Mouse (Mus musculus) MEL-GATA-1-ER (cell line): ENCODE results near the gene Lig3.

ENCODE experiments used
- DNase-seq: peaks from one replicate; pipeline ENCODE4 v3.0.0-alpha.2; 2012; ENCODE audit warnings: low read depth; ENCODE audit errors: extremely low read depth

Gene Lig3

DNA sequence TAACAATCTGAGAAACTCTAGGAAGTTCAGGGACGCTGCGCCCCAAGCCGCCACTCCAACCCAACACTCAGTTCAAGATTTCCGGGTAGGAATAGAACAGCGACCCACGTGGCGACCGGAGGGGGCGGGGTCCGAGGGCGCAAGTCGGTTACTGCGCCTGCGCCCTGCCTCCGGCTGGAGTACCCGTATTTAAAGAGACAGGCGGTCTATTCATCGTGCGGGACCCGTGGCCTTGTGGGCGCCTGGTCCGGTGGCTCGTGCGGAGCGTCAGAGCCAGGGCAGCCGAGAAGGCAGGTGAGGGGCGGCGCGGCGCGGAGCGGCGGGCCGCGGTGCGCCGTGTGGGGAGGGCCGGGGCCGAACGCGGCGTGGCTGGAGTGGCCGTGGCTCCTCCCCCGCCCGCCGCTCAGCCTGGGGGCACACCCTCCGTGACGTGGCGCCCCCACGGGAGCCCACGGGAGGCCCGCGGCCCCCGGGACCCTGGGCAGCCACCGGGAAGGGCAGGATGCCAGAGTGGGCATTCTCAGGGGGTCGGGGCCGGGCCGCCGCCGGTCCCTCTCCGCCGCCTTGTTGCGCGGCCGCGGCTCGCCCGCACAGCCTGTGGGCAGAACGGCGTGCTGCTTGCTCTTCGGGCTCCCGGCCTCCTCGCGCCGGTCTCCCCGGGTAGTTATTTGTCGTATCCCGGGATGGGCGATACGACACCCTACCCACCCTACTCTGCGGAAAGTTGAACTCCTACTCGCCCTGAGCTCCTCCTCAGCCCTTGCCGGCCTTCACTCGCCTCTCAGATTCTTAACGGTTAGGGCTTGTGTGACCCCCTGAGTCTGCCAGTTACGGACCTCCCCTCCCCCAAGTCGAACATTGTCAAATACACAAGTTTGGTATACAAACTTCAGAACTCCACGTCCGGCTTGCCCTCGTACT is at the start of gene Lig3:
Gene Lig3, plus strand, starts transcription at position 126 of the 921 bp plus-strand sequence.
- peak; percentile 78 for DNase-seq

DNA sequence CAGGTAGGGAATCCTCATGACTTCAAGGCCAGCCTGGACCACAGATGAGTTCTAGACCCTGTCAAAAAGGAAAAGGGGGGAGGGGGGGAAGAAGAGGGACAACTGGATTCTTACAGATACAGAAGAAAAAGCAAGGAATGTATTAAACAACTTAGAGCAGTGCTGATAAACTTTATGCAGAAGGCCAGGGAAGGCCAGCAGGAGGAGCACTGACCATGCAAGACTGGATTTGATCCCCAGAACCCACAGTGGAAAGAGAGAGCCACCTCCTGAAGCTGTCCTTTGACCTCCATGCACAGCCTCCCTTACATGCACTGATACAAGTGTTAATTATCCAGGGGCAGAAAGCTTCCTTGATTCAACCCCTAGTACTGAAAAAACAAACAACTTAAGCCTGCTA is 46.7 kb upstream of the Lig3 start:
- DNase-seq, result no peak

DNA sequence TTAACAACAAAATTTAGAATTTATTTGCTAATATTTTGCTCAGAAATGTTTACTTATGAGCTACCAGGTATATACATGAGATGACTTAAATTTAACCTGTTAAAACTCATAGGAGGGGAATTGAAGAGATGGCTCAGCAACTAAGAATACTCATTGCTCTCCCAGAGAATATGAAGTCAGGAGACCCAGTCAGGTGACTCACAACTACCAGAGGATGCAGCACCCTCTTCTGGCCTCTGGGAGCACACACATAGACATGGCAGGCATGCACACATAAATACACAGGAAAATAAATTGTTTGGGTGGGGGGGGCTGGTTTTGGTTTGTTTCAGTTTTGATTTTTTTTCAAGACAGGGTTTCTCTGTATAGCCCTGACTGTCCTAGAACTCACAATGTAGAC is 41.9 kb upstream of the Lig3 start:
- DNase-seq, result no peak

DNA sequence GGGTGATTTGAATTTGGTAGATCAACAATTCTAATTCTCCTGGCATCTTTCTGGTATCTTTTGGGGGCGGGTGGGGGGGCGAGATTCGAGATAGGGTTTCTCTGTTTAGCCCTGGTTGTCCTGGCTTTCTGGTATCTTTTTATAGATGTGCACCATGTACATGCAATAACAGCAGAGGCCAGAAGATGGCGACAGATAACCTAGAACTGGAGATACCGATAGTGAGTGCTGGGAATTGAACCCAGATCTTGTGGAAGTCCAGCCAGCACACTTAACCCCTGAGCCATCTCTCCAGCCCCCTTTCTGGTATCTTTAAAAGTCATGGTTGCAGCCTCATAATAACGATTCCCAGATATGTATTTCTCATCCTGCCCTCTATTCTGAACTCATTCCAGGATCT is 34.8 kb upstream of the Lig3 start:
- DNase-seq, result peak; percentile 56

DNA sequence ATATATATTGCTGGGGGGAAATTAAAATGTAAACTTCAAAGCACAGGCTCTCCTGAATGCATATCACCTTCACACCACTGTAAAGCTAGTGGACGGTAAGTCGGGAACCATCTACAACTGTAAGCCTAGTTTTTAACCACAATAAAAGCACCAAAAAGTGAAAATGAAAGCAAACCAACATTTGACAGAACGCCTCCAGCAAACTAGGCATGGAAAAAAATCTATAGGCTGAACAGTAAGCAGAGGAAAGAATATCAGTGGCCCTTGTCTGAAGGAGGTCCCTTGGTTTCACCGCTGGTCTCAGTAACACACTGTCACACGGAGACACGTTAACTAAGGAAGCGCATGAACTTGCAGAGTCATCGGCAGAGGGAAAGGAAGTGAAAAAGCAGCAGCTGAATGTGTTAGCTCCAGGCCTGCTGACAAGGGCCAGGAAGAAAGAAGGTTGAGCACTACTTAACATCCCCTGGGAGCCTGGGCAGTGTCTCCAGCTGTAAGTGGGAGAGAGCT is 34.0 kb upstream of the Lig3 start:
- peak; percentile 86 for DNase-seq

DNA sequence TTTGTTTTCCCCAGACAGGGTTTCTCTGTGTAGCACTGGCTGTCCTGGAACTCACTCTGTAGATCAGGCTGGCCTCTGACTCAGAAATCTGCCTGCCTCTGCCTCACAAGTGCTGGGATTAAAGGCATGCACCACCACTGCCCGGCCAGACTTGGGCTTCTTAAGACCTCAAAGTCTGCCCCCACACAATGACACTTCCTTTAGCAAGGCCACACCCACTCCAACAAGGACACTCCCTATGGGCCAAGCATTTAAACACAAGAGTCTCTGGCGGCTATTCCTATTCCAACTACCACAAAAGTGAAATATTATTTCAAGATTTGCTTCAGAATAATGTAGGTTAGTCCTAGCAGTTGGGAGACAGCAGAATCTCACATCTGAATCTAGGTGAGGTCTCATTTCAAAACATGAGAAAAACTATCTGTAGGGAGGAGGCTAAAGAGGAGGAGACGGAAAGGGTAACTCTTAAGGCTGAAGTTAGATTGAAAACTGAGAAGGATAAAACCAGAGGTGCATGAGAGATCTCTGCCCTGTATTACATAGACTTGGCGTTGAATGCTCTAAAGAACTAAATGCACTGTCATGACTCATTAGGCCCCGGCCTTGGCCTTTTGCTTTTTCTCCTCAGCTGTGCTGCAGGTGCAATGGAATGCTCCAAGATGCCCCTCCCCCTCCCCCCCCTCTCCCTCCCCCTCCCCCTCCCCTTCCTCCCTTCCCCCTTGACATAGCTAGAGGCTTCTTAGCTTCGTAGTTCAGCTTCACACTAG is 28.4 kb upstream of the Lig3 start:
- DNase-seq, result no peak

DNA sequence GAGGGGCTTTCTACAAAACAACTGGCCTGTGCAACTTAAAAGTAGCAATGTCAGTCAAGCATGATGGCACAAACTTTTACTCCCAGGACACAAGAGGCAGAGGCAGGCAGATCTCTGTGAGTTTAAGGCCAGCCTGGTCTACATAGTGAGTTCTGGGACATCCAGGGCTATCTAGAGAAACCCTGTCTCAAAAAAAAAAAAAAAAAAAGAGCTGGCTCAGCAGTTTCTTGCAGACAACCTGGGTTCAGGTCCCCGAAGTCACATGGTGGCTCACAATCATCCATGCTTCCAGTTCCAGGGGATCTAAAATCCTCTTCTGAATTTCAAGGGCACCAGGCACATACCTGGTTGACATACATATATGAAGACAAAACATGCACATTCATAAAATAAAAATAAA is 25.0 kb upstream of the Lig3 start:
- DNase-seq, result no peak

DNA sequence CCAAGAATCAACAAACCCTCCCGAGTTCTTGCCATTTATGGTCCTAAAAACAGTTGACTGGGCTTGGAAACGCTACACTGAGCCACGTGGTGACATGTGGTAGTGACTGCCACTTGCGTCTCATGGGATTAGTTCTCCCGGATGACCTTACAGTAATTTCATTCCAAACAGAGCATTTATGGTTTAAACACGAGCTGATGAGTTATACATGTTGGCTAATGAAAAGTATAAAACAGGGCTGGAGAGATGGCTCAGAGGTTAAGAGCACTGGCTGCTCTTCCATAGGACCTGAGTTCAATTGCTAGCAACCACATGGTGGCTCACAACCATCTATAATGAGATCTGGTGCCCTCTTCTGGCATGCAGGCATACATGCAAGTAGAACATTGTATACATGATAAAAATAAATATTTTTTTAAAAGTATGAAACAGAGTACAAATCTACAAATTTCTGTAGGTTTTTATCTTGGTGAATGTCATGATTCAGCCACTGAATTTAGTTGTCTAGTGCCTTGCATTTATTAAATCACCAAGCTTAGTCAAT is 18.6 kb upstream of the Lig3 start:
- no peak for DNase-seq

DNA sequence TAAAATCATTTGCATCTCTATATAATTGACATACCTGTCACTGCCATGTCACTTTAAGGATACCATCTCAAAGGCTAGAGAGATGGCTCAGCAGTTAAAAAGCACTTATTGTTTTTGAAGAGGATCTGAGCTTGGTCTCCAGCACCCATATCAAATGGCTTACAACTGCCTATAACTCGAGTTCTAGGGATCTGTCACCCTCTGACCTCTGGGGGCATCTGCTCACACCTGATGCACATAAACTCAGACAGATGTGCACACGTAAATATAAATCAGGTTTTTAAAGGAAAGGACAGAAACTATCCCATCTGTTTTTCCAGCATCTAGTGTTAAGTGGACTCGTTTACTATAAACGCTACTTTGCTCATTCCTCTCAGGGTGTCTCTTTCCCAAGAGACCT is 17.6 kb upstream of the Lig3 start:
- no peak for DNase-seq

DNA sequence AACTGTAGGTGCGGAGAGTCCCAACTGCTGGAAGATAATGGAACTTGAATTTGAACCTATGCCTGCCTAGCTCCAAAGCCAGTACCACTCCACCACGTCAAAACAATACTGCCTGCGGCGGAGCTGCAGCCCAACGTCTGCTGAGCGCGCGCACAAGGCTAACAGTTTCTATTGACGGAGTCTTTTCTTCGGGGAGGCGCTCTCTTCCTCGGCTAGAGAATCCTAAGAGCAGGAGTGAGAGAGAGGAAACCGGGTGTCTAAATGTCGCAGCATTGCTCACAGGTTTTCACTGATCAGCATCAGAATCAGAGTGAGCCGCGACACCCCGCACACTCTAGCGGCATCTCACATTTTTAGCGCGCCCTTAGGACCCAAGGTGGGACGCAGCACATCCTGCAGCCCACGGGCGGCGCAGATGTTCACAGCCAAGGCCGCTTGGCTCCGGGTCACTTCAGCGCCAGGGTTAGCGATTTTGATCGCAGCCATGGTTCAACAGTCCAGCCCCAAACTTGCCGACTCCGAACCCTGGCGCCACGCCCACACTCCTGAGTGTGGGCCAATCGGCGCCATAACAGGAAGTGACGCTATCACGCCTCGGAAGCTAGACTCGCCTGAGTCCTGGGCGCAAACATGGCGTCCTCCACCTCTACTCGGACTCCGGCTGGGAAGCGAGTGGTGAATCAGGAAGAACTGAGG is 17.0 kb upstream of the Lig3 start, which contains the start of the genes Cct6b and Zfp830:
Gene Cct6b, minus strand, starts transcription at position 580 of the 696 bp plus-strand sequence.
Gene Zfp830, plus strand, starts transcription at position 604 of the 696 bp plus-strand sequence.
- peak; percentile 90 for DNase-seq

DNA sequence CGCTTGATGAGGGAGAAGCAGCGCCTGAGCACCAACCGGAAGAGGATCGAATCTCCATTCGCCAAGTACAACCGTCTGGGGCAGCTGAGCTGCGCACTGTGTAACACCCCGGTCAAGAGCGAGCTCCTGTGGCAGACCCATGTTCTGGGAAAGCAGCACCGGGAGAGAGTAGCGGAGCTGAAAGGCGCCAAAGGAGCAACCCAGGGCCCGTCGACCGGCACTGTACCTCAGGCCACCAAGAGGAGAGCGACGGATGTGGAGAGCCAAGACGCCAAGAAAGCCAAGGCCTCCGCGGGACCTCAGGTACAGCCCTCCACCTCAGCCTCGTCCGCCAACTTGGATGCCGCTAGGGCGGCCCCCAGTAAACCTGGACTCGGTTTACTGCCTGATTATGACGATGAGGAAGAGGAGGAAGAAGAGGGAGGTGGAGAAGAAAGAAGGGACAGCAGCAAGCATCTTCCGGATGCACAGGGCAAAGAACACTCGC is 16.4 kb upstream of the Lig3 start:
- DNase-seq, result no peak

DNA sequence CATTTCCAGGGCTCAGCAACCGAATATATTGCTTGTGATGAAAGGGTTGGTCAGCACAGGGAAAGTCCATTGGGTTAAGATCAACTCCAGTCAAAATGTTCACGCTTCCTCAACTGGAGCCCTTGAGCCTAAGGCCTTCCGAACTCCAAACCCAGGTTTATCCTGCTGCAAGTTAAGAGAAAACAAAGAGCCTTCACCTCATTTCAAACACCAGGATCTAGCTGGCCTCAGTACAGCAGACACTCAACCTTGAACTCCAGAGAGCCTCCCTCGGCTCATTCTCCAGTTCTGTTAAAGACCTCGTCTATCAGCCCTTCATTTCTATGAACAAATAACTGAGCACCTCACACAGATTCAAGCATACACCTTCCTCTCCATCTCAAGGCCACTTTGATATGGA is 774 bp upstream of the Lig3 start:
- DNase-seq, result no peak

DNA sequence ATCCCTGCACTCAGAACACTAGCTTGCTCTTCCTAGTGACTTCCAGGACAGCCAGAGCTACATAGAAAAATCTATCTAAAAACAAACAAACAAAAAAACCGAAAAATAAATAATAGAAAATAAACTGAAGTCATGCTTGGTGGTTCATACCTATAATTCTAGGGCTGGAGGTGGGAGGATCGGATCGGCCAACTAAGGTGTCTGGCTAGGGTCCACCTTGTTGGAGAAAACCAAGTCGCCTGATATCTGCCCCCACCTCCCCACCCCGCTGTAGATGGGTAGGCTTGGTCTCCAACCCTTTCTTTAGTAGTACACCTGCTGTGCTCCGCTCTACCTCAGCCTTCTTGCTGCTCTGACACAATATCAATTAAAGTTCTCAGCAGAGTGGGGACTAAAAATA is 1.3 kb downstream of the Lig3 start:
- no peak for DNase-seq

DNA sequence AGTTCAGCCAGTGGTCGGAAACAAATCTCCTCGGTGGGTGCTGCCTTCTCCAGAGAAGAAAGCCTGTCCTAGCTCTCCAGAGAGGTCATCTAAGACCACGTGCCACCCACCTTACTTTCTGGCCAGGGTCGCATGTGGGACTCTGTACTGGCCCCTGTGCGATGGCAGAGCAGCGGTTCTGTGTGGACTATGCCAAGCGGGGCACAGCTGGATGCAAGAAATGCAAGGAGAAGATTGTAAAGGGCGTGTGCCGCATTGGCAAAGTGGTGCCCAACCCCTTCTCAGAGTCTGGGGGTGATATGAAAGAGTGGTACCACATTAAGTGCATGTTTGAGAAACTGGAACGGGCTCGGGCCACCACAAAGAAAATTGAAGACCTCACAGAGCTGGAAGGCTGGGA is 2.5 kb downstream of the Lig3 start:
- DNase-seq, result no peak

DNA sequence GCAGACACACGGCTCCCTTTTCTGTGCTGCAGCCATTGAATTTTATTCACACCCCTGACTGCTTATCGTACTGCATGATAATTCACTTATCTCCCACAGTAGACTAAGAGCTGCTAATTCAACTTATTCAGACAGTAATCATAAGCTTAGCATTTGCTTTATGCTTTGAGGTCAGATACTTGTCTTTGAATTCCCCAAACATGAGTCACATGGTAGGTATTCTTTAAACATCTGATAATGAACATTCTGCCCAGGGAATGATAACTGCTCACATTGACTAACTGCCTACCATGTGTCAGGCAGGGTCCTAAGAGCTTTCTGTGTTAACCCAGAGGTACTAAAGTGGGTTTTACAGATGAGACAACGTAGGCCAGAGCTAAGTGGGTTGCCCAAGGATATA is 25.7 kb downstream of the Lig3 start:
- no peak for DNase-seq

DNA sequence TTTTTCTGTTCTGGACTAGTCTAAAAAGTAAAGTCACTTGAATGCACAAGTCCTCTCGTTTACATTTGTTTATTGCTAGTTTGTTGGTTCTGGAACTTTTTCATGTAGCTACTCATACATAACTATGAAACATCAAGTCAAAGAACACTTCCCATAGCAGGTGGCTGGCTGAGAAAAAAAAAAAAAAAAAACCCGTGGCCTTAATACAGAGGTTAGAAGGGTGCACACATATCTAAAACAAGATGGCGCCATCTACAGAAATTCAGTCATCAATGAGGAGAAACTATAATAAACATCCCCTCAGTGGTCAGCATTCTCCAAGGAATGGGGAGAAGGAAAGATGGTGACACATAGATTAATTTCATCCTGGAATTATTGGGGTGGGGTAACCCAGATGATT is 26.5 kb downstream of the Lig3 start:
- no peak for DNase-seq

DNA sequence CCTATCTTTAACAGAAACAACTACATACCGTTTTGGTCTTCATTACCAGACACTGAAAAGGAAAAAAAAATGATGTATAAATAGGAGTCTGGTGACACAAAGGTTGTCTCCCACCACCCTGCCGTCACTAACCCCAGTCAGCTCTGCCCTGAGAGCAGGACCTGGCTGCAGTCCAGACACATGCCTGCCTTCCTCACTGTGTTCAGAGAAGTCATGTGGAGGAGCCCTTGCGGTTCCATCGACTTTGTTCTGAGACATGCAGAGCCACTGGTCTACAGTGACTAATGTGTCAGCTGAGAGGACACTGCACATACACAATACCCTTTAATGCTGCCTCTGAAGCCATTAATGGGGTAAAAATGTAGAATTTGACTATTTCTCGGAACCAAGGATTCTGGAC is 27.6 kb downstream of the Lig3 start:
- no peak for DNase-seq

DNA sequence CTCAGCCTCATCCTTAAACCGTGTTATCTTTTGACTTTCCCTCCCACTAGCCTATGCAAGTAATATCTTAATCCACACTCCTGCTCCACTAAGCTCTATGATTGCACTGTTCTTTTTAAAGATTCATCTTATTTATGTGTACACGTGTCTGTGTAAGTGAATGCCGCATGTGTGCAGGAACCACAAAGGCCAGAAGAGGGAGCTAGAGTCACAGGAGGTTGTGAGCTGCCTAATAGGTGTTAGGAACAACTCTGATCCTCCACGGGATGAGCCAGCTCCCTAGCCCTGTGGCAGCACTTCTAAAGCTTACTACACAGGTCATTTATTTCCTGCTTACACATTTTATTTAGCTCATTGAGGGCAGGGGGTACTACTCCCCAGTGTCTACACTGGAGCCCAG is 38.4 kb downstream of the Lig3 start:
- DNase-seq, result peak; percentile 74

DNA sequence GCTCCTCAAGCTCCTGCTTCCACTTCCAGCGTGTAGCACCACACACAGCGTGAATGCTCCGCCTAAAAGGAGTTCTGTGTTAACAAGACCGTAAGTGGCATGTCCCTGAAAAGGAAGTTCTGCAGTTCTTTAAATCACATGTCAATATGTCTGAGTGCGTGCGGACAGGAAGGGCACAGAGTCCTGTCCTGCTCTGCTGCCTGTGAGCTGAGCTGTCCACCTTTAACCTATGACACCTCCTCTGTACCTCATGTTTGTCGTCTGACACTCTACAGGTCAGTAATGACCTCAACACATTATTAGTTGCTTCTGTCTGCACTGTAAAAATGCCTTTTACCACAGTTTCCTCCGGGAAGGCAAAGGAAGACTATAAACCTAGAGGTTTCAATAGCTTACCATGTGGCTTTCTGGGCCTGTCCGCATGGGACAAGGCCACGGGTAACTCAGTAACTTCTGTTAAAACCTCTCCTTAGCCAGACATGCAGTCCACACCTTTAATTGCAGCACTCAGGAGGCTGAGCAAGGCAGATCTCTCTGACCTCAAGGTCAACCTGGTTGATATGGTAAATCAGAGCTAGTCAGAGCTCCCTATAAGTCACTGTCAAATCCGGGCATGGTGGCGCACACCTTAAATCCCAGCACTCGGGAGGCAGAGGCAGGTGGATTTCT is 40.0 kb downstream of the Lig3 start:
- no peak for DNase-seq

DNA sequence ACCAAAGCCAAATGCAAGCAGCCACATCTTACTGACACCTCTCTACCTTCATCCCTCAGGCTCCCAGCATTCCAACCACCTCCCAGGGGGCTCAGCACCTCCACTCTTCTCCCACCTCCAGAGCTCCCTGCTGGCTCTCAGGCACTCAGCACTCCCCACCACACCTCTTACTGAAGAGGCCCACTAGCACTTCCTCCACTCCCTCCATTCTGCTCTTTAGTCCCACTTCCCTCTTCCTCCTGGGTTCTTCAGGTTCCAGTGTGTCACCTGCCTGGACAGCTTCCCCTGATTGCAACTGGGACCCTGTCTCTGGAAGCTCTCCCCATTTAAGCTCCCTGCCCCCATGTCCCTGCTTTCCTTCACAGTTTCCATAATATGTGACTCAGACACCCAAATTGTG is 45.9 kb downstream of the Lig3 start:
- DNase-seq, result no peak
